Mouse (Mus musculus) olfactory bulb, adult 2 months (tissue): ENCODE results near the gene Stard9. TPM values are rescaled to one million over a fixed set of nuclear protein-coding genes. Genes with fewer than 3 reads are reported as not detected.

Experiments used
- H3K27ac ChIP-seq: fragments of 200-500 bp; 2 replicates; pipeline ENCODE4 v1.5.1; 2012; ENCODE audit warnings: low read depth, low read length; ENCODE audit not compliant: insufficient read depth
- H3K4me1 ChIP-seq: fragments of 200-500 bp; 2 replicates; pipeline ENCODE4 v1.6.1; 2012; ENCODE audit warnings: low read length; ENCODE audit not compliant: control insufficient read depth, insufficient read depth
- H3K4me3 ChIP-seq: fragments of 200-500 bp; 2 replicates; pipeline ENCODE4 v1.5.1; 2012; ENCODE audit warnings: mild to moderate bottlenecking, low read depth, low read length, moderate library complexity; ENCODE audit not compliant: insufficient read depth
- CTCF ChIP-seq: fragments of 200-500 bp; IDR thresholded peaks from 2 replicates; pipeline ENCODE4 v1.5.1; 2012; ENCODE audit warnings: low read depth, mild to moderate bottlenecking, low read length, moderate library complexity; ENCODE audit not compliant: insufficient read depth
- POLR2A ChIP-seq: fragments of 200-500 bp; IDR thresholded peaks from 2 replicates; pipeline ENCODE4 v1.6.1; 2012; ENCODE audit warnings: mild to moderate bottlenecking, low read depth, low read length, moderate library complexity; ENCODE audit not compliant: insufficient read depth
- WGBS: fragments of 180-500 bp; shearing (Covaris S2); methylation state at CpG from one replicate; pipeline ENCODE4 v1.1.7; 2018; 5-methylcytosine and 5-hydroxymethylcytosine counted together
- polyA plus RNA-seq: library from polyadenylated mRNA; stranded (reverse); fragments of >200 nt; gene quantifications from 2 replicates; pipeline ENCODE4 v1.2.4, GENCODE M21; 2012; ENCODE audit warnings: low replicate concordance; ENCODE audit not compliant: missing spikeins, insufficient read depth, insufficient read length

Gene Stard9
- polyA plus RNA-seq, 1 experiment, result not detected

GRCm38 (mm10) chr2:120710948-120711347, 82.0 kb downstream of the Stard9 start:
- Histone ChIP-seq H3K4me3 (no peak overlapping the region), H3K4me1 (no peaks in the 10 kb centered on the region), H3K27ac (no peak overlapping the region)
- TF ChIP-seq POLR2A (no peak), CTCF (no peak)
- 93% methylated on average over 3 of the region's 3 CpGs for WGBS

DNA sequence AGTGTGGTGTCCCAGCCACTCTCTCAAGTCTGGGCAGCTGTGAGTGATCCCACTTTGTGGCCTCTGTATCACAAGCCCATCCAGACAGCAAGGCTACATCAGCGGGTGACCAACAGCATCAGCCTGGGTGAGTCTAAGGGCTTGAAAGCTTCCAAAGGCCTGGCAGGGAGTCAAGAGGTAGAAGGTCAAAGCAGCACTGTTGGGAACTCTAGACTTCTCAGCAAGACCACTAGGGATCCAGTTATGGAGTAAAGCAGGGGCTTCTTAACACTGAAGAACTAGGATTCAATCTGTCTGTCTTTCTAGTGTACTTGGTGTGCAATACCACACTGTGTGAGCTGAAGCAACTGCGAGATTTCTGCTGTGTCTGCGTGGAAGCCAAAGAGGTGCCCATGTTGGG, 84.5 kb downstream of the Stard9 start:
- WGBS, result 92% methylated on average over 3 of the region's 3 CpGs
- TF ChIP-seq CTCF (no peak), POLR2A (no peak)
- no peak overlapping the region for H3K4me3 ChIP-seq
- no peaks in the 10 kb centered on the region for H3K4me1 ChIP-seq
- no peak overlapping the region for H3K27ac ChIP-seq

DNA sequence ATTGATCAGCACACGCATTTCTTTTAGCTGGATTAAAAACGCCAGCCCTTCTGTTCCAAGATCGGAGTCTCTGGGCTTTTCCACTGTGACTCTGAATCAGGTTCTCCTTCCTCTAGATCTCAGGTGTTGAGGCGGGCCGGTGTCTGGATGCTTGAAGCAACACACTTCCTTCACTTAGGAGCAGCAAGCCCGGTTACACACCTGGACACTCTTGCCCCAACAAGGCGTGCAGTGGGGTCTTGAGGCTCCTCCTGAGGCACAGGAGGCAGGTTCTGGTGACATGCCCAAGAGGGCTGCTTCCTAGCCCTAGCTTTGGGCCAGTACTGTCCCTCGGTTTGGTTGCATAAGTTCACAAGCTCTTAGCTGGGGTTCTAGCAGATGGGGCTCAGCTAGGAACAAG, 89.6 kb downstream of the Stard9 start:
- TF ChIP-seq POLR2A (no peak), CTCF (no peak)
- no peak overlapping the region for H3K27ac ChIP-seq
- no peak overlapping the region for H3K4me3 ChIP-seq
- no peaks in the 10 kb centered on the region for H3K4me1 ChIP-seq
- WGBS, result 95% methylated on average over 8 of the region's 8 CpGs

- no peak overlapping the region for H3K4me3 ChIP-seq
- 92% methylated on average over 6 of the region's 6 CpGs for WGBS
- H3K4me1 ChIP-seq, result no peaks in the 10 kb centered on the region
- no peak overlapping the region for H3K27ac ChIP-seq
- TF ChIP-seq CTCF (no peak), POLR2A (no peak)
Observed at GRCm38 (mm10) chr2:120720821-120721220, 91.9 kb downstream of the Stard9 start.

- 82% methylated on average over 2 of the region's 2 CpGs for WGBS
- Histone ChIP-seq H3K4me1 (no peaks in the 10 kb centered on the region), H3K27ac (no peak overlapping the region)
Observed at GRCm38 (mm10) chr2:120721911-120722310, 93.0 kb downstream of the Stard9 start.

DNA sequence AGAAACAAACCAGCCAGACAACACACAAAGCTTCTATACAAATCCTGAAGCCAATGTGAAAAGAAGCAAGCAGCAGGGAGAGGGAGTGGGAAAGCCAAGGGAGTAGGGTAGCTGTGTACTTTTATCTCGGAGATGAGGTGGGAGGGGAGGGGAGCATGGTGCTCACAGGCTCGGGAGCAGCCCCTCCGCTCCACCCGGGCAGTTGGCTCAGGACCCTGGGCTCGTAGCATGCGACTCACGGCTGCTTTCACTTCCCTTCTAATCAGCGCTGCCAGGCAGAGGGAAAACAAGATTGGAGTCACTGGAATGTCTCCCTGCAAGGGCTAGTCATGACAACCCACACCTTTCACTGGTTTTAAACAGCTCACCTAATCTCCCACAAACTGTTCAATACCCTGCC, 93.6 kb downstream of the Stard9 start:
- H3K4me1 ChIP-seq, result no peaks in the 10 kb centered on the region
- TF ChIP-seq POLR2A (no peak), CTCF (no peak)
- no peak overlapping the region for H3K27ac ChIP-seq
- H3K4me3 ChIP-seq, result no peak overlapping the region
- WGBS, result 39% methylated on average over 8 of the region's 8 CpGs

More at GRCm38 (mm10) chr2:120721911-120722310, 93.0 kb downstream of the Stard9 start:
- TF ChIP-seq CTCF (no peak), POLR2A (no peak)
- H3K4me3 ChIP-seq, result no peak overlapping the region

DNA sequence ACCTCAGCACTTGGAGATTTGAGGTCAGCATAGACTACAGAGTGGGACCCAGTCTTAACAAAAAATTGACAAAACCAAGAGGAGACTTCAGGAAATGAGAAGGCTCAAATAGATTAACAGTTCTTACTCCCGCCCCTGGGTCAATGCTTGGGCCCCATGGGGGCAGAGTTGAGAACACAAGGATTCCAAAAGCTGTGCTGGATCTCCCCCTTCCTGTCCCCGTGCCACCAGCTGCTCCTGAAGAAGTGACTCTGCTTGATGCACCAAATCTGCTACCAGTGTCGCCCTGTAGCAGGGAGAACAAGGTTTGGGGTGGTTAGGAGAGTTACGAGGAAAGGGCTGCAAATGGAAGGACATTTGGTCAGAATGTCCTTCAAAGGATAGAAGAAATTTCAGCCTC, 94.7 kb downstream of the Stard9 start:
- 71% methylated on average over 4 of the region's 4 CpGs for WGBS
- TF ChIP-seq POLR2A (no peak), CTCF (no peak)
- H3K27ac ChIP-seq, result no peak overlapping the region

DNA sequence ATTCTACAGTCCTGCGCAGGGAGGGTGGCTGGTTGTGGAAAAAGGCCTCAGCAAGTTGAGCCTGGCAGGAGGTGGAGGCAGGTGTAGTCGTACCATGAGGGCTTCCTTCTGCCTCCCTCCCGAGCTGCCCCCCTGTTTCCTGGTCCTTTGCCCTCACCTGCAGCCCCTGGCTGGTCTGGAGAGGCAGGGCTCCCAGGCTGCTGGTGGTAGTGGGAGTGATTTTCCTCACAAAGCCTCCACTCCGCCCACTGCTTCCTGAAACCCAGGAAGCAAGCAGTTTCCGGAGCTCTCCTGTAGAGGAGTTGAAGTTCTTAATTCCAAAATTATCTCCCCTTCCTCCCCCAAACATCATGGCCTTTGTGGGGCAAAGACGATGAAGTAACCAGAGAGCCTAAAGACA, 95.3 kb downstream of the Stard9 start:
- no peak for TF ChIP-seq CTCF
- TF ChIP-seq POLR2A, result no peak

More for the DNA sequence above, 94.7 kb downstream of the Stard9 start:
- Histone ChIP-seq H3K4me1 (peaks cover 3% of the 10 kb centered on the region; the same call in 1 of the 2 replicates), H3K4me3 (no peak overlapping the region)

DNA sequence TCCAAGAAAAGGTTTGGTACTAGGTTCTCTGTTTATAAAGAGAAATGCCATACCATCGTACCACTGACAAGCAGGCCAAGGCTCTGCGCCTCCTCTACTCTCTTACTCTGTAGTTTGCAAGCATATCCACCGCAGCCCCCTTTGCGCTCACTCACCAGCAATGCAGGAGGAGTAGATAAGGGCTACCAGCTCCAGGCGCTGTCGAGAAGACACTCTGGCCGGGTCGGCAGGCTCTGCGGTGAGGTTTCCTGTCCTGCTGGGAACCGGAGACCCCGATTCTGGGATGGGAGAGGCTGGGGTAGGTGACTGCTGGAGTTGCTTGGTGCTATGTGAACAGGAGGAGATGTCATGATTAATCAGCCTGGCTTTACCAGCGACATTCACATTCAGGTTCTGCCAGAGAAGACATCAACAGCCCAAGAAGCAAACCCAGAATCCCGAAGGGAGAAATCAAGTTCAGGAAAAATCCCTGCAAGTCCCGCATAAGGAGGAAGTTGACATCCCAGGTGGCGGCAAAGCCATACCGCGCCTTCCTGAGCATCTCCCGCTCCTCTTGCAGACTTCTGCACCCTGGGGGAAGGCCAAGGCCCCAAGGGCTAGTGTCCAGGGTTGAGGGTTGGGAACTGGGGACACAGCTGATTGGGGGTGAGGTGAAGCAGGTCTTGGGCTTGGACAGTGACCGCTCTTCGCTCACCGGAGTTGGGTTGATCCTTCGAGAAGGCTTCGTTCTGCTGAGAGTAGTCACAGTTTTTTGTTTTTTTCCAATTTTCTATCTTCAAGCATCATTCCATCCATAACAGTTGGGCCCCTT, 101.1 kb downstream of the Stard9 start:
- Histone ChIP-seq H3K4me1 (peaks cover 12% of the 10 kb centered on the region), H3K27ac (no peak overlapping the region), H3K4me3 (peak overlapping the region; percentile 69)
- WGBS, result 6% methylated on average over 23 of the region's 23 CpGs
- no peak for TF ChIP-seq POLR2A
- TF ChIP-seq CTCF, result no peak

More for the DNA sequence above, 95.3 kb downstream of the Stard9 start:
- H3K27ac ChIP-seq, result no peak overlapping the region
- WGBS, result 77% methylated on average over 6 of the region's 6 CpGs
- no peak overlapping the region for H3K4me3 ChIP-seq
- peaks cover 3% of the 10 kb centered on the region; the same call in 1 of the 2 replicates for H3K4me1 ChIP-seq
